10 mouse cellular contexts compared by ENCODE assay signal in genomic region chr11:8497136-8497535, GRCm38 (mm10).
A peak's percentile ranks its signal among the peaks of the same experiment; 100 is the strongest.
DNase-seq lines count a peak whose midpoint lies in the region; ATAC-seq and TF ChIP-seq lines count a peak whose summit lies in the region.
"Had no signal": no experiment of that assay in that cellular context is flagged by ENCODE, and none has a peak within 500 bp of the region (broad histone marks: within the 10 kb centered on the region; RNA-seq: fewer than 3 reads in every experiment).

No protein-coding gene starts in this region.

- no peak overlapping the region for H3K9ac ChIP-seq in forebrain, embryonic 12.5 days
- H3K9ac ChIP-seq in forebrain, embryonic 15.5 days (replicated peaks): no peak overlapping the region
- H3K9ac ChIP-seq in hindbrain, postnatal 0 days (replicated peaks; ENCODE audit: low read length): no peak overlapping the region
- H3K9ac ChIP-seq in hindbrain, embryonic 14.5 days: no peak overlapping the region
- H3K9ac ChIP-seq in intestine, embryonic 16.5 days (ENCODE audit: low read depth, low read length): no peak overlapping the region
- H3K9ac ChIP-seq: midbrain, embryonic 12.5 days had no signal

- no peak for TF ChIP-seq CTCF in hindbrain, postnatal 0 days (IDR thresholded peaks at IDR 0.05; ENCODE audit: low read depth)

- no peaks in the 10 kb centered on the region for H3K4me1 ChIP-seq in forebrain, embryonic 12.5 days
- H3K4me1 ChIP-seq in forebrain, embryonic 15.5 days: peaks cover 15% of the 10 kb centered on the region; the same call in 1 of the 2 replicates
- peaks cover 5% of the 10 kb centered on the region; the same call in 1 of the 2 replicates for H3K4me1 ChIP-seq in hindbrain, postnatal 0 days (ENCODE audit: insufficient read depth, low read length)
- H3K4me1 ChIP-seq in hindbrain, embryonic 14.5 days (replicated peaks; ENCODE audit: control insufficient read depth, insufficient read depth, low read length): 0 out of 2 replicates have a peak, but pooled peaks cover 9% of the 10 kb centered on the region
- H3K4me1 ChIP-seq in intestine, embryonic 16.5 days (ENCODE audit: control insufficient read depth, insufficient read depth, low read length): peaks cover 41% of the 10 kb centered on the region
- H3K4me1 ChIP-seq: midbrain, embryonic 12.5 days had no signal

- H3K4me3 ChIP-seq in forebrain, embryonic 12.5 days (replicated peaks): no peak overlapping the region
- H3K4me3 ChIP-seq in forebrain, embryonic 15.5 days: no peak overlapping the region
- no peak overlapping the region for H3K4me3 ChIP-seq in hindbrain, postnatal 0 days (ENCODE audit: low read length)
- H3K4me3 ChIP-seq in hindbrain, embryonic 14.5 days (replicated peaks; ENCODE audit: low read length): no peak overlapping the region
- H3K4me3 ChIP-seq in intestine, embryonic 16.5 days (ENCODE audit: low read length): no peak overlapping the region
- H3K4me3 ChIP-seq: midbrain, embryonic 12.5 days had no signal

- H3K27me3 ChIP-seq in forebrain, embryonic 12.5 days: no peaks in the 10 kb centered on the region
- no peaks in the 10 kb centered on the region for H3K27me3 ChIP-seq in forebrain, embryonic 15.5 days
- no peaks in the 10 kb centered on the region for H3K27me3 ChIP-seq in hindbrain, postnatal 0 days (ENCODE audit: insufficient read depth, low read length)
- no peaks in the 10 kb centered on the region for H3K27me3 ChIP-seq in hindbrain, embryonic 14.5 days (ENCODE audit: control insufficient read depth, insufficient read depth, low read length)
- H3K27me3 ChIP-seq in intestine, embryonic 16.5 days (replicated peaks; ENCODE audit: control insufficient read depth, insufficient read depth, low read length): no peaks in the 10 kb centered on the region
- H3K27me3 ChIP-seq: midbrain, embryonic 12.5 days had no signal

- H3K36me3 ChIP-seq in forebrain, embryonic 12.5 days (replicated peaks): peaks cover 10% of the 10 kb centered on the region; the same call in 1 of the 2 replicates
- no peaks in the 10 kb centered on the region for H3K36me3 ChIP-seq in forebrain, embryonic 15.5 days
- H3K36me3 ChIP-seq in hindbrain, postnatal 0 days (ENCODE audit: insufficient read depth, low read length): no peaks in the 10 kb centered on the region
- no peaks in the 10 kb centered on the region for H3K36me3 ChIP-seq in hindbrain, embryonic 14.5 days (replicated peaks; ENCODE audit: control insufficient read depth, insufficient read depth)
- H3K36me3 ChIP-seq in intestine, embryonic 16.5 days (ENCODE audit: control insufficient read depth, insufficient read depth, low read length): peaks cover 15% of the 10 kb centered on the region
- H3K36me3 ChIP-seq: midbrain, embryonic 12.5 days had no signal

- H3K27ac ChIP-seq in forebrain, embryonic 12.5 days: 0 out of 2 replicates have a peak overlapping the region, but pooled peaks have one; percentile 38
- no peak overlapping the region for H3K27ac ChIP-seq in forebrain, embryonic 15.5 days (replicated peaks)
- H3K27ac ChIP-seq in hindbrain, postnatal 0 days: peak overlapping the region; percentile 28; the same call in 1 of the 2 replicates
- no peak overlapping the region for H3K27ac ChIP-seq in hindbrain, embryonic 14.5 days
- H3K27ac ChIP-seq in intestine, embryonic 16.5 days (ENCODE audit: low read length): peak overlapping the region; percentile 64
- H3K27ac ChIP-seq: midbrain, embryonic 12.5 days had no signal

- H3K4me2 ChIP-seq in forebrain, embryonic 12.5 days: no peak overlapping the region
- H3K4me2 ChIP-seq in forebrain, embryonic 15.5 days (replicated peaks): no peak overlapping the region
- no peak overlapping the region for H3K4me2 ChIP-seq in hindbrain, postnatal 0 days (ENCODE audit: low read depth, low read length)
- H3K4me2 ChIP-seq in hindbrain, embryonic 14.5 days (replicated peaks): no peak overlapping the region
- H3K4me2 ChIP-seq in intestine, embryonic 16.5 days (ENCODE audit: low read depth, low read length): no peak overlapping the region
- H3K4me2 ChIP-seq: midbrain, embryonic 12.5 days had no signal

- no peaks in the 10 kb centered on the region for H3K9me3 ChIP-seq in forebrain, embryonic 12.5 days
- H3K9me3 ChIP-seq in forebrain, embryonic 15.5 days: no peaks in the 10 kb centered on the region
- H3K9me3 ChIP-seq in hindbrain, postnatal 0 days (ENCODE audit: low read length): no peaks in the 10 kb centered on the region
- no peaks in the 10 kb centered on the region for H3K9me3 ChIP-seq in hindbrain, embryonic 14.5 days (ENCODE audit: control insufficient read depth, low read length)
- no peaks in the 10 kb centered on the region for H3K9me3 ChIP-seq in intestine, embryonic 16.5 days (ENCODE audit: control insufficient read depth, low read length)
- H3K9me3 ChIP-seq: midbrain, embryonic 12.5 days had no signal

- no peak for ATAC-seq in forebrain, embryonic 12.5 days (ENCODE audit: low FRiP score)
- no peak for ATAC-seq in forebrain, embryonic 15.5 days (replicated peaks)
- no peak for ATAC-seq in hindbrain, postnatal 0 days
- ATAC-seq in hindbrain, embryonic 14.5 days (ENCODE audit: low FRiP score): no peak
- ATAC-seq in intestine, embryonic 16.5 days: no peak

- 81% methylated on average over 6 of the region's 6 CpGs for WGBS in forebrain, embryonic 12.5 days
- 84% methylated on average over 6 of the region's 6 CpGs for WGBS in forebrain, embryonic 15.5 days
- 78% methylated on average over 6 of the region's 6 CpGs for WGBS in hindbrain, postnatal 0 days
- 92% methylated on average over 6 of the region's 6 CpGs for WGBS in hindbrain, embryonic 14.5 days
- 73% methylated on average over 6 of the region's 6 CpGs for WGBS in intestine, embryonic 16.5 days

- DNase-seq in hindbrain, postnatal 0 days (ENCODE audit: low spot score): no peak
- no peak for DNase-seq in hindbrain, embryonic 14.5 days (ENCODE audit: low spot score)
- peak; percentile 48 for DNase-seq in lung, postnatal 10 days
- DNase-seq in thymus, postnatal 36 days: no peak
- DNase-seq in frontal cortex, postnatal 10 days (ENCODE audit: low spot score in 2 of 2): no peak
- DNase-seq: spleen, adult 18-20 months had no signal

Comparison
In these comparisons a context has a peak if more than half of its experiments do, and no peak if none do; other contexts are left out.
1. H3K27ac ChIP-seq: peak in forebrain, embryonic 12.5 days (single experiment), hindbrain, postnatal 0 days (single experiment) and intestine, embryonic 16.5 days (single experiment); none in forebrain, embryonic 15.5 days (single experiment) and hindbrain, embryonic 14.5 days (single experiment).